Mouse (Mus musculus) lung, postnatal 0 days (tissue): ENCODE data around the gene Slc25a12.

Experiments used
- CTCF ChIP-seq: IDR thresholded peaks from 2 replicates; pipeline ENCODE4 v1.5.1; 2016; ENCODE audit warnings: antibody characterized with exemption, mild to moderate bottlenecking
- EP300 ChIP-seq: IDR thresholded peaks from 2 replicates; pipeline ENCODE4 v1.6.1; 2016; ENCODE audit warnings: antibody characterized with exemption, mild to moderate bottlenecking, control low read depth

DNA sequence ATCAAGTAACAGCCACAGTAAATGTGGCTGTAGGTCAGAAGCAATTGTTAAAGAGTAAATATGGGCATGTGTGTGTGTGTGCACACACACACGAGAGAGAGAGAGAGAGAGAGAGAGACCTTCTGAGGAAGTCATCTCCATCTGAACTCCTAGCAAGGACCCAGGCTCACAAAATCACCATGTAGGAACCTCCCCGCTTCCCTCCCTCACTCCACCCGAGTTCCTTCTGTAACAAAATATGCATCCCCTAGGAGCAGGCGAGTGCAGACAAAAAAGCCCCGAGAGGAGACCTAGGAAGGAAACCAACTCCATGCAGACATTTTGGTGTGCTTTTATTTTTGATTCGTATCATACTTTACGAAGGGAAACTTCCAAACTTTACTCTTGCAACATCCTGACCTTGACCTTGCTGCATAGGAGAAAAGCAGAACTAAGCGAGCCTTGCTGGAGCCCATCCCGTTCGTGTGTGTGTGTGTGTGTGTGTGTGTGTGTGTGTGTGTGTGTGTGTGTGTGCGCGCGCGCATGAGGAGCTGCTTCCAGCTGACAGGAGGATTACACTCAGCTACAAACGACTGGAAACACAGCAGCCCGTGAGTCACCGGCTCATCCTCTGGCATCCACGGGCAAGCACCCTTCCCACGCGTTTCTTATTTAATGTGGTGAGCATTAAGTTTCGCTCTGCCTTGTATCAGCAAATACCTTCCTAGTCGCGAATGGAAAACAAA lies 93.4 kb downstream of the Slc25a12 start:
- TF ChIP-seq CTCF = peak; percentile 9
- TF ChIP-seq EP300 = no peak
